Mouse (Mus musculus) thymus, postnatal 10 days (tissue): Measurements from ENCODE around the gene Dbp.

Experiments used
- DNase-seq, 2 experiments: peaks; one replicate each; pipeline ENCODE4 v3.0.0; 2021; ENCODE audit warnings: low spot score in 2 of 2

Gene Dbp

GRCm38 (mm10) chr7:45693921-45694591 lies 10.8 kb upstream of the Dbp start, which contains the start of gene Sec1:
Gene Sec1, minus strand, starts transcription at chr7:45694402.
- no peak for DNase-seq

GRCm38 (mm10) chr7:45695098-45695497 lies 9.8 kb upstream of the Dbp start:
- DNase-seq, result peak in 1 of 2 experiments; percentile 32

DNA sequence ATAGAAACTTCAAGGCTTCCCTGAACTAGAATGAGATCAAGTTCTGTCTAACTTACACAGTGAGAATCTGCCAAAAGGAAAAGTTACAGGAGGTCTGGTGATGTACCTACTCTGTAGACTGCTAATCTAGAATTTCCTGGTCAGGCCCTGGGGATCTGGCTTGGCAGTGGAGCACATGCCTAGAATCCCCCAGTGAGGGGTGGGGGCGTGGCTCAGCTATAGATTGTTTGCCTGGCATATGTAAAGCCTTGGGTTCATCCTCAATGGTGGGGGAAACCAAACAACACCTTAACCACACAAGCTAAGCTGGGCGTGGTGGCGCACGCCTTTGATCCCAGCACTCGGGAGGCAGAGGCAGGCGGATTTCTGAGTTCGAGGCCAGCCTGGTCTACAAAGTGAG lies 7.0 kb upstream of the Dbp start:
- DNase-seq, result no peak

GRCm38 (mm10) chr7:45699523-45700141 lies 5.3 kb upstream of the Dbp start, which contains the start of gene Car11:
Gene Car11, plus strand, starts transcription at chr7:45699843.
- DNase-seq, result no peak

DNA sequence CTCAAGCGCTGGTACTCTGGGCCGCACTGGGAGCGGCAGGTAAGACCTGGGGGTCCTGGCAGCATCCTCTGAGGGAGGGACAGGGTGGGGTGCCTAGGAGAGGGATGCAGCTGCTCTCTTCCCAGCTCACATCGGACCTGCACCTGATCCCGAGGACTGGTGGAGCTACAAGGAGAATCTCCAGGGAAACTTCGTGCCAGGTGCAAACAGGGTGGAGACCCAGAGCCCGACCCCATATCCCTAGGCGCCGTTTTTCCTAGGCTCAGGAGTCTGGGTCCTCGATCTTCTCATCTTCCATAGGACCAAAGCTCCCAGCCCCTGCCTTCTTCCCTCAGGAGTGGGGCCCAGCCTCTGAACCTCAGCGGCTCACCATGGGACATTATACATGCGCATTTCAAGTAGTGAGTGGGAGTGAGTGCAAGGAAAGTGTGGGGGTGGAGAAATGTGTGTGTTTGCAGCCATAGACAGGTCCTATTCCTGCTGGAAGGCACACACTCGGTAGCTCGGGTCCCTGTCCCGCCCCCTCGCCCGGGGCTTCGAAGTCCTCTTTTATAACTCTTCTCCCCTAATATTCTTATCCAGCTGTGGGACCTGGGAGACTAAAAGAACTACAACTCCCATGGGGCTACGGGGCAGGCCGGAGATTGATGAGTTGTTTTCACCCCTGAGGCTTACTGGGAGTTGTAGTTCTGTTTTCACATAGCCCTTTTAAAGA lies 4.4 kb upstream of the Dbp start:
- DNase-seq, result peak; percentile 56 to 66

DNA sequence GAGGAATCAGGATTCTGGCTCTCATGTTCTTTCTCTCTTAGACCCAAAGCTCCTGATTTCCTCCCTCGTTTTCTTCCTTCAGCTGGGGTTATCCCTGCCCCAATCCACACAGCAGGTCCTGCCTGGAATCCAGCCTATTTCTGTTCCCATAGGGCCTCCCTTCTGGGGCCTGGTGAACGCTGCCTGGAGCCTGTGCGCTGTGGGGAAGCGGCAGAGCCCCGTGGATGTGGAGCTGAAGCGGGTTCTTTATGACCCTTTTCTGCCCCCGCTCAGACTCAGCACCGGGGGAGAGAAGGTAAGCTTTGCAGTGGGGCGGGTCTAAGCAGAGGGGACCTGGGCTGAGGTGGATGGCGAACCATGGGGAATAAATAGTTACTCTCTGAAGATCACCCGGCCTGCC lies 3.8 kb upstream of the Dbp start:
- DNase-seq, result no peak

GRCm38 (mm10) chr7:45701607-45702006 lies 3.3 kb upstream of the Dbp start:
- no peak for DNase-seq

DNA sequence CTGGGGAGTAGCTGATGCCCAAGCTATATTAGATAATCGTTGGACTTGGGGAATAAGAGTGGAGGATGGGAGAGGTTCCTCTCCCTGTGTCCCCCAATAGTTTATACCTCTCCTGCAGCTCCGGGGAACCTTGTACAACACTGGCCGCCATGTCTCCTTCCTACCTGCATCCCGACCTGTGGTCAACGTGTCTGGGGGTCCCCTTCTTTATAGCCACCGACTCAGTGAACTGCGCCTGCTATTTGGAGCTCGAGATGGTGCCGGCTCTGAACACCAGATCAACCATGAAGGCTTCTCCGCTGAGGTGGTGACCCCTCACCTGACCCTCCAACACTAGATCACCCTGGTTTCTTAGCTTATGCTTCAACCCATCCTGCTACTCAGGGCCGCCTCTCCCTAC lies 2.6 kb upstream of the Dbp start:
- no peak for DNase-seq

GRCm38 (mm10) chr7:45702809-45703520 lies 1.9 kb upstream of the Dbp start:
- no peak for DNase-seq

- peak in 1 of 2 experiments; percentile 33 for DNase-seq
Measured at GRCm38 (mm10) chr7:45703521-45704033, 1.3 kb upstream of the Dbp start.

GRCm38 (mm10) chr7:45704046-45704559 lies 785 bp upstream of the Dbp start:
- peak; percentile 52 to 57 for DNase-seq

DNA sequence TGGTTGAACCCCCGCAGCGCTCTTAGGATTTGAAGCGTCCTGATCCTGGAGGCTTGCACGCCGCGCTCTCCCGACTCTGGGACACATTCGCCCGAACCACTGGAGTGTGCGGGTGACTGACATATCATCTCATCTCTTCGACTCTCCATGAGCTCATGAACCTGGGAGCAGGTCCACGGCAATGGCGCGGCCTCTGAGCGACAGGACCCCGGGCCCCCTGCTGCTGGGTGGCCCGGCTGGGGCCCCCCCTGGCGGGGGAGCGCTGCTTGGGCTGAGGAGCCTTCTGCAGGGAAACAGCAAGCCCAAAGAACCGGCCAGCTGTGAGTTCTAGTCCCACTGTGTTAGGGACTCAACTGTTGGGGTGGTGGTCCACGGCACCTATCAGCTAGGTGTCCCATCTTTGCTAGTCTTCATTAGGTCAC lies 566 bp downstream of the Dbp start:
- peak; percentile 53 for DNase-seq

DNA sequence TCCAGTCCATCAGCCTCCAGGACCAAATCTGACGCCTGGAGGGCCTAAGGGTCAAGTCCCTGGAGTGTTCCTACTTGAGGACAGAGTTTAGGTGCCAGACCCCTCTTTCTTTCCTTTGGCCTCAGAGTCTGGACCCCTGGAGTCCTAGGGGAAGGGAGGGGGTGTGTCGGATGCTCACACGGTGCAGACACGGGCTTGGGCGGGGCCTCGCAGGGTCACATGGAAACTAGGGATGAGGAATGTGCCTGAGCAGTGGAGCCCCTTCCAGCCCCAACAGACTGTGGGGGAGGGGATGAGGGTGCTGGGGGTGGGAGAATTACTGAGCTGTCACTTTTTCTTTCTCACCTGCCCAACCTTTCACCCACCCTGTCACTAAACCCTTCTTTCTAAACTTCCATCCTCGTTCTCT lies 989 bp downstream of the Dbp start:
- DNase-seq, result peak in 1 of 2 experiments; percentile 59

DNA sequence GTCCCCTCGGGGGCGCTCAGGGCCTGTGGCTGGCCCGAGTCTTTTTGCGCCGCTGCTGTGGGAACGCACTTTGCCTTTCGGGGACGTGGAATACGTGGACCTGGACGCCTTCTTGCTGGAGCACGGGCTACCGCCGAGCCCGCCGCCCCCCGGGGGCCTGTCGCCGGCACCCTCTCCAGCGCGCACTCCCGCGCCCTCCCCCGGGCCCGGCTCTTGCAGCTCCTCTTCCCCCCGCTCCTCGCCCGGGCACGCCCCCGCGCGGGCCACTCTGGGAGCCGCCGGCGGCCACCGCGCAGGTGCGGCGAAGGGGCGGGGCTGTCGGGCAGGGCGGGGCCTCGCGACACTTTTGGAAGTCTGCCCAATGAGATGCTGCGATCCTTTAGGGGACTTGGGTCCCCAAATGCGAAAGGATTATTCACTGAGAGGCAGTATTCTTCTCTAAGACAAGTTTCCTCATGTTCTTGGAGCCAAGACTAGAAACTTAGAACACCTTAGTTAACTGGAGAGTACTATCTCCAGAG lies 1.9 kb downstream of the Dbp start:
- DNase-seq, result peak; percentile 88 to 93

DNA sequence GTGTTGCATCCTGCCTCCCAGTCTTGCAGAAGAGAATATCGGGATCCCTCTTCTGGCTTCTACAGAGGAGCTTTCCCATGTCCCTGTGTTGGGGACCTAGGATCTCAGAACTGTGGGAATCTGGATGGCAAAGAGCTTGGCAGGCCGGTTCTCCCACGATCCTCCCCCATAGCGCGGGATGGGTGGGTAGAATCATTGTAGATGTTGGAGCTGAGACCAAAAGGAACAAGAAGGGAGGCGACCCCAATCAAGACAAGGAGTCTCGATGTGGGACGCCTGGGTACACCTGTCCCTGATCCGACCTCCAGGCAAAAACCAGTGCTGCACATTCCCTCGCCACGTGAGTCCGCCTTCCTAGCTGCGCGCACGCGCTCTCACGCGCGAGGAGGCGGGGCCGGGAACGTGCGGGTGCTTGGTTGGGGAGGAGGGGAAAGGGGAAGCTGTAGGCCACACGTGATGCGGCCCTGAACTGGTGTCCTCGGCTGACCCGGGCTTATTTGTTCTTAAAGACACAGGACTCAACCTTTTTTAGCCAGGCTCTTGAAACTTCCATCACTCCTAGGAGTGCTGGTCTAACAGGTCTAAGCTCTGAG lies 2.6 kb downstream of the Dbp start:
- DNase-seq, result peak; percentile 81 to 86

DNA sequence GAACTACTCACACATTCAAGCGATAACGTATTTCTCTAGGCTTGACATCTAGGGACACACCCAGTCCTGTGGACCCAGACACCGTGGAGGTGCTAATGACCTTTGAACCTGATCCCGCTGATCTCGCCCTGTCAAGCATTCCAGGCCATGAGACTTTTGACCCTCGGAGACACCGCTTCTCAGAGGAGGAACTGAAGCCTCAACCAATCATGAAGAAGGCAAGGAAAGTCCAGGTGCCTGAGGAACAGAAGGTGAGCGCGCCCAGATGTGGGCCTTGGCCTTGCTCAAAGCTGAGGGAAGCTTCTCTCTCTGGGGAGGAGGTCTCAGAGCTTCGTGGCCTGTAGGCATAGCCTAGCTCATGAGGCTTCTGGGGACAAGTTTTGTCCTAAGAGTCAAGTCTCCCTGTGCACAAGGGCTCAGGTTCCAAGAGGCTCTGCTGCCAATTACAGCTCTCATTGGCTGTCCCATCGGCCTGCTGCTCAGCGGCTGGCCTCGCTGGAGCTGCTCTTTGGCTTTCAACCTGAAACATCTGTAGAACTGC lies 3.4 kb downstream of the Dbp start:
- no peak for DNase-seq

DNA sequence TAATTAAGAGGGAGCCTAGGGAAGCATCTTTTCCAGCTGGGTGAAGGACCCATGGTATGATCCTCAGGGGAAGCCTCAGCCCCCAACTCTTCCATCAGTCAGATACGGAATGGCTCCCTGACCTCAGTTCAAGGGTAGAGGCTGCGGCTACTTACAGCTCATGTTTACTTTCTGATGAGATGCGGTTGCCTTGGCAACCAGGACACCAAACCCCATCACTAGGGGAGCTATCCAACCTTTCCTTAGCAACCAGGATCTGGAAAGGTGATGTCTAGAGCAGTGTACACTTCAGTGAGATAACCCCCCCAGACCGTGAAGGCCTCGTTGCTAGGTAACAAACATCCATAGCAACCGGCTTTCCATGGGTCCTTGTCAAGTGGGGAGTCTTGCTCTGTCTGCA lies 4.1 kb downstream of the Dbp start:
- no peak for DNase-seq

- no peak for DNase-seq
Measured at GRCm38 (mm10) chr7:45709677-45710355, 4.9 kb downstream of the Dbp start.

DNA sequence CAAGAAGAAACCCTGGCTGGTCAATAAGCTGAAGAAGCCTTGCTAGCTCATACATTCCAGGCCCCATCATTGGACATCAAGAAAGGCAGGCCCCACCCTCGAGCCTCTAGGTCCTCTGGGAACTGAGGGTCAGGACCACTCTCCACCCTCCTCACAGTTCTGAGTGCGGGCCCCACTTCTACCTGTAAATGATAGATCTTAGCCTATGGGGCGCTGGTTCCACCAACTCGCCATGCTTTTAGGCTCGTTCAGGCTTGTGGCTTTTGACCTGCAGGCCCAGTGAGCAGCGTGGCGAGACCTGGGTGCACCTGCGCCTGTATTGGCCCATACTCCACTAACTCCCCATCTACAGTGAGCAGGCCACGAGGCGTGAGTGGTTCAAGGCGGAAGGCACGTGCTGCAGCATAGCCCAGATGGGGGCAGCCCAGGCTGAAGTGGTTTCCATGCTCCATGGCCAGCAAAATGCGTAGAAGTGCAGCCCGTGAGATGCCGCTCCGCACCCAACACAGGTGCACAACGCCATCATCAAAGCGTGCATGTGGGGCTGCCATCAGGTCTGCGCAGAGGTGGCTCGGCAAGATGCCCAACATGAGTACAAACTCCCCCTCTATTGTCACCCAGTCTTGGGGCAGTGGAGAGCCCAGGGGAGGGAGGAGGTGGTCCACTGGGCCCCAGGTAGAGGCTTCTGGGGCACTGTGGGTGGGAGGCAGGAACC lies 5.7 kb downstream of the Dbp start:
- DNase-seq, result no peak
